Mouse (Mus musculus): ENCODE measurements at regions not wholly inside any gene's neighbourhood (a gene's known extent, or its start where the extent isn't known, plus 50 kb on each side); places are given as distances from the start of the nearest gene placed in this dataset.

DNA sequence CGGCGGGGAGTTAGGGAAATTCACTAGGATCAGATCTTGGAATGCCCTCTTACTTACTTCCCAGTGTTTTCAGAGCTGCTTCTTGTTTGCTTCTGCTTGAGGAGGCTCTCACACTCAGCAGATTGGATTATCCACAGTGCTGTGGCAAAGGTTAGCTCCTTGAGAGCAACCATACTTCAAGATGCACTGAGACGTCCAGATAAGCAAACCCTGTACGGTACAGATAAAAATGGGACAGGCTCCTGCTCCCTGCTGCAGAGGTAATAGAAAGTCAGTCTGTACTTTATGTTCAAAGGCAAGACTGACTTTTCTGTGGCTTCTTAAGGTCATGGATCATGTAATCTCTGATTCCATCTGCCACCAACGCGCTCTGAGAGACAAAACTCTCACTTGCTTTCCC is 414.8 kb upstream of the Ptger4 start:
- Histone ChIP-seq H3K9me3 (ENCODE audit: control insufficient read depth, low read length) (no peaks in the 10 kb centered on the region), H3K36me3 (ENCODE audit: control insufficient read depth) (no peaks in the 10 kb centered on the region), H3K4me1 (ENCODE audit: control insufficient read depth) (peaks cover 18% of the 10 kb centered on the region), H3K27me3 (ENCODE audit: control insufficient read depth) (no peaks in the 10 kb centered on the region), H3K4me3 (replicated peaks) (no peak overlapping the region)
- TF ChIP-seq TAL1 (IDR thresholded peaks at IDR 0.05; ENCODE audit: low read length) (peak; percentile 63), GATA1 (IDR thresholded peaks at IDR 0.05; ENCODE audit: low read length) (no peak)

DNA sequence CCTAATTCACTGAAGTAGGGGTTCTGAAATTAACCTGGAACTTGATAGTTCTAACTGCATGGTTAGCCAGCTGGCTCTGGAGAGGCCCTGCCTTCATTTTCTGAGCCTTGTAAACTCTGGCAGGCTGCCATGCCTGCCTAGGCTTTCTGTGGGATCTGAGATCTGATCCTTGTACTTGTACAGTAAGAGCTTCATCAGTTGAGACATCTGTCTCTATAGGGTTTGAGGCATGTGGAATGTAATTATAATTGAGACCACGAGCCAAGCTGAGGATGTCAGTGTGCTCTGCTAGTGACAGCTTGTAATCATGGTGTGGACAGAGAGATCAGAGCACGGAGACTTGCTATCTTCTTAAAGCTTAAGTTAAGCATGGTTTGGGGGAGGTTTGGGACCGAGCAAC is 416.8 kb upstream of the Ptger4 start:
- TF ChIP-seq TAL1 (IDR thresholded peaks at IDR 0.05; ENCODE audit: low read length) (no peak), GATA1 (IDR thresholded peaks at IDR 0.05; ENCODE audit: low read length) (no peak)
- Histone ChIP-seq H3K27me3 (ENCODE audit: control insufficient read depth) (no peaks in the 10 kb centered on the region), H3K4me3 (replicated peaks) (no peak overlapping the region), H3K9me3 (ENCODE audit: control insufficient read depth, low read length) (no peaks in the 10 kb centered on the region), H3K36me3 (ENCODE audit: control insufficient read depth) (no peaks in the 10 kb centered on the region), H3K4me1 (ENCODE audit: control insufficient read depth) (peaks cover 18% of the 10 kb centered on the region)

GRCm38 (mm10) chr15:5671781-5672180 is 427.8 kb upstream of the Ptger4 start:
- Histone ChIP-seq H3K4me1 (ENCODE audit: control insufficient read depth) (no peaks in the 10 kb centered on the region), H3K4me3 (replicated peaks) (no peak overlapping the region), H3K27me3 (ENCODE audit: control insufficient read depth) (no peaks in the 10 kb centered on the region), H3K9me3 (ENCODE audit: control insufficient read depth, low read length) (no peaks in the 10 kb centered on the region), H3K36me3 (ENCODE audit: control insufficient read depth) (no peaks in the 10 kb centered on the region)
- no peak for TF ChIP-seq GATA1 (IDR thresholded peaks at IDR 0.05; ENCODE audit: low read length)
- TF ChIP-seq TAL1 (IDR thresholded peaks at IDR 0.05; ENCODE audit: low read length) = no peak

DNA sequence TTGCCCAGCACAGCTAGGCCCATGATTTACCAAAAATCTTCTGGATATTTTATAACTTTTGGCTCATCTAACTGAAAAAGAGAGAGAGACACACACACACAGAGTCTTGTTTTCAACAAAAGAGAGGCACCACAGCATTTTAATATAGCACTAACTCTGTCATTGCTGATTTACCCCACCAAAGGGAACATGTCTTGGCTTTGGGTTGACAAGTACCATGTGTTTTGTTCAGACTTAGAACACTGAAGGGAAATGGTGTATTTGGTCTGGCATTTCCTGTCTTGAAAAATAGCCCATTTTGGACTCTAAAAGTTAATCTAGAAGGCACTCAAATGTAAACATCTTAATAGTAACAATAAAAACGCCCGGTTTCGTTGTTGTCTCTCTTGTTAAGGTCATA is 432.7 kb upstream of the Ptger4 start:
- Histone ChIP-seq H3K4me3 (replicated peaks) (no peak overlapping the region), H3K9me3 (ENCODE audit: control insufficient read depth, low read length) (no peaks in the 10 kb centered on the region), H3K27me3 (ENCODE audit: control insufficient read depth) (no peaks in the 10 kb centered on the region), H3K36me3 (ENCODE audit: control insufficient read depth) (no peaks in the 10 kb centered on the region), H3K4me1 (ENCODE audit: control insufficient read depth) (no peaks in the 10 kb centered on the region)
- TF ChIP-seq GATA1 (IDR thresholded peaks at IDR 0.05; ENCODE audit: low read length) (no peak), TAL1 (IDR thresholded peaks at IDR 0.05; ENCODE audit: low read length) (no peak)

- TF ChIP-seq TAL1 (IDR thresholded peaks at IDR 0.05; ENCODE audit: low read length) = no peak
- TF ChIP-seq GATA1 (IDR thresholded peaks at IDR 0.05; ENCODE audit: low read length) = no peak
- no peaks in the 10 kb centered on the region for H3K9me3 ChIP-seq (ENCODE audit: control insufficient read depth, low read length)
- no peaks in the 10 kb centered on the region for H3K27me3 ChIP-seq (ENCODE audit: control insufficient read depth)
- no peaks in the 10 kb centered on the region for H3K4me1 ChIP-seq (ENCODE audit: control insufficient read depth)
- no peaks in the 10 kb centered on the region for H3K36me3 ChIP-seq (ENCODE audit: control insufficient read depth)
- H3K4me3 ChIP-seq (replicated peaks) = no peak overlapping the region
Measured at GRCm38 (mm10) chr15:5693810-5694209, 449.8 kb upstream of the Ptger4 start.

DNA sequence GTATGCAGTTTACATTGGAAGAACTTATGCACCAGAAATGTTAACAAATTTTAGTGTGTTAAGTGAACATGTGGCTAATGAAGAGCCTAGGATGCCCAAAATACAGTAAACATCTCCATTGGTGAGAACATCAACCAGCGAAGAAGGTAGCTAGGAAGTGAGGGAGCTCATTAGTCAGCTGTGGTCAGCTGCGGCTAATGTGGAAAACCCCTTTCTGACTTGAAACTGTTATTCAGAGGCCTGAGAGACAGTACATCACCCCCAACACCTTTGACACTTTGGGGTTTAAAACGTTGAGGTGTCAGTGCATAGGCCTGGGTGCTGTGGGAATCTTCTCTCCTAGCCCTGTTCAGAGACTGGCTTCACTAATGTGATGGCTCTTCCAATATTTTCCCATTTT is 451.0 kb upstream of the Ptger4 start:
- H3K4me1 ChIP-seq (ENCODE audit: control insufficient read depth) = no peaks in the 10 kb centered on the region
- TF ChIP-seq GATA1 (IDR thresholded peaks at IDR 0.05; ENCODE audit: low read length) = no peak
- no peak for TF ChIP-seq TAL1 (IDR thresholded peaks at IDR 0.05; ENCODE audit: low read length)
- no peaks in the 10 kb centered on the region for H3K36me3 ChIP-seq (ENCODE audit: control insufficient read depth)
- H3K4me3 ChIP-seq (replicated peaks) = no peak overlapping the region
- no peaks in the 10 kb centered on the region for H3K27me3 ChIP-seq (ENCODE audit: control insufficient read depth)
- no peaks in the 10 kb centered on the region for H3K9me3 ChIP-seq (ENCODE audit: control insufficient read depth, low read length)

- H3K27me3 ChIP-seq (ENCODE audit: control insufficient read depth) = no peaks in the 10 kb centered on the region
- TF ChIP-seq TAL1 (IDR thresholded peaks at IDR 0.05; ENCODE audit: low read length) (no peak), GATA1 (IDR thresholded peaks at IDR 0.05; ENCODE audit: low read length) (no peak)
- no peaks in the 10 kb centered on the region for H3K36me3 ChIP-seq (ENCODE audit: control insufficient read depth)
- no peaks in the 10 kb centered on the region for H3K4me1 ChIP-seq (ENCODE audit: control insufficient read depth)
- no peak overlapping the region for H3K4me3 ChIP-seq (replicated peaks)
- peaks cover 6% of the 10 kb centered on the region for H3K9me3 ChIP-seq (ENCODE audit: control insufficient read depth, low read length)
Measured at GRCm38 (mm10) chr15:5708454-5708853, 464.5 kb upstream of the Ptger4 start.

- no peak for TF ChIP-seq GATA1 (IDR thresholded peaks at IDR 0.05; ENCODE audit: low read length)
- TF ChIP-seq TAL1 (IDR thresholded peaks at IDR 0.05; ENCODE audit: low read length) = no peak
- H3K4me3 ChIP-seq (replicated peaks) = no peak overlapping the region
- H3K36me3 ChIP-seq (ENCODE audit: control insufficient read depth) = no peaks in the 10 kb centered on the region
- H3K4me1 ChIP-seq (ENCODE audit: control insufficient read depth) = no peaks in the 10 kb centered on the region
- H3K27me3 ChIP-seq (ENCODE audit: control insufficient read depth) = no peaks in the 10 kb centered on the region
- H3K9me3 ChIP-seq (ENCODE audit: control insufficient read depth, low read length) = no peaks in the 10 kb centered on the region
Measured at GRCm38 (mm10) chr15:5740658-5741057, 496.7 kb upstream of the Ptger4 start.

GRCm38 (mm10) chr15:5743893-5744292 is 499.9 kb upstream of the Ptger4 start:
- Histone ChIP-seq H3K9me3 (ENCODE audit: control insufficient read depth, low read length) (no peaks in the 10 kb centered on the region), H3K4me1 (ENCODE audit: control insufficient read depth) (no peaks in the 10 kb centered on the region), H3K27me3 (ENCODE audit: control insufficient read depth) (no peaks in the 10 kb centered on the region), H3K4me3 (replicated peaks) (no peak overlapping the region), H3K36me3 (ENCODE audit: control insufficient read depth) (no peaks in the 10 kb centered on the region)
- no peak for TF ChIP-seq TAL1 (IDR thresholded peaks at IDR 0.05; ENCODE audit: low read length)
- no peak for TF ChIP-seq GATA1 (IDR thresholded peaks at IDR 0.05; ENCODE audit: low read length)

DNA sequence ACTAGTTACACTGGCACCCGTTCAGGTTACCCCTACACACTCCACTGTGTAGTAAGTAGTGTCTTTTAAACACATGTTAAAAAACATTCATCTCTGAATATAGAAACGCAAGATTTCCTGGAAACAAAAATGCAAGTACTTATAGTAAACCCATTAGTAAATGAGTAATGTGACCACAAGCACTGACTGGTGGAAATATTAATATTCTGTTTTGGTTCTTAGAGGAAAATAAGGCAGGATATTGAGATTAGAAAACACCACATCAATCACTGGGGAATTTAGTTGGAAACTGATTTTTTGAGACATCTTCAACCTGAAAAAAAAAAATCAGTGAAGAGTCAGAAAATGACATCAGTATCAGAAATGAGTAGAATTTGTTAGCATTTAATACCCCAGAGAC is 514.7 kb upstream of the Ptger4 start:
- no peaks in the 10 kb centered on the region for H3K9me3 ChIP-seq (ENCODE audit: control insufficient read depth, low read length)
- no peaks in the 10 kb centered on the region for H3K27me3 ChIP-seq (ENCODE audit: control insufficient read depth)
- H3K4me3 ChIP-seq (replicated peaks) = no peak overlapping the region
- H3K4me1 ChIP-seq (ENCODE audit: control insufficient read depth) = no peaks in the 10 kb centered on the region
- no peaks in the 10 kb centered on the region for H3K36me3 ChIP-seq (ENCODE audit: control insufficient read depth)
- TF ChIP-seq GATA1 (IDR thresholded peaks at IDR 0.05; ENCODE audit: low read length) = no peak
- no peak for TF ChIP-seq TAL1 (IDR thresholded peaks at IDR 0.05; ENCODE audit: low read length)
